Mouse (Mus musculus) ES-Bruce4 (cell line): ENCODE measurements around the gene Rmnd5b. TPM values are rescaled to one million over a fixed set of nuclear protein-coding genes. Genes with fewer than 3 reads are reported as not detected.
"Not testable (repeated sequence)": the region's sequence is repeated elsewhere in the genome, so short reads cannot be mapped to it uniquely, and the experiment has no call there.

ENCODE experiments used
- H3K27ac ChIP-seq: 2 replicates; pipeline ENCODE4 v1.5.1; 2012; ENCODE audit warnings: low read length, inconsistent platforms; ENCODE audit not compliant: insufficient read depth
- H3K27me3 ChIP-seq: 2 replicates; pipeline ENCODE4 v1.6.1; 2012; ENCODE audit warnings: mild to moderate bottlenecking, low read length, inconsistent platforms; ENCODE audit not compliant: control insufficient read depth, poor library complexity, insufficient read depth, severe bottlenecking
- H3K36me3 ChIP-seq: 2 replicates; pipeline ENCODE4 v1.6.1; 2012; ENCODE audit warnings: inconsistent platforms, mild to moderate bottlenecking, low read length, moderate library complexity; ENCODE audit not compliant: control insufficient read depth, poor library complexity, insufficient read depth, severe bottlenecking
- H3K4me1 ChIP-seq: one replicate; pipeline ENCODE4 v1.8.1; 2011; ENCODE audit warnings: low read length; ENCODE audit not compliant: control insufficient read depth, insufficient read depth
- H3K4me3 ChIP-seq: 2 replicates; pipeline ENCODE4 v1.5.1; 2011; ENCODE audit warnings: low read depth, mild to moderate bottlenecking, low read length
- H3K9ac ChIP-seq: 2 replicates; pipeline ENCODE4 v1.6.1; 2012; ENCODE audit warnings: low read depth, mild to moderate bottlenecking, inconsistent platforms; ENCODE audit not compliant: poor library complexity, severe bottlenecking
- H3K9me3 ChIP-seq: replicated peaks from 2 replicates; pipeline ENCODE4 v1.6.1; 2012; ENCODE audit warnings: mild to moderate bottlenecking, low read length, inconsistent platforms; ENCODE audit not compliant: control insufficient read depth, poor library complexity, insufficient read depth, severe bottlenecking
- CTCF ChIP-seq: IDR thresholded peaks from one replicate; pipeline ENCODE4 v1.8.1; 2011; ENCODE audit warnings: low read depth, low read length
- EP300 ChIP-seq: IDR thresholded peaks from 2 replicates; pipeline ENCODE4 v1.6.1; 2011; ENCODE audit warnings: low read depth, low read length; ENCODE audit not compliant: insufficient read depth
- POLR2A ChIP-seq: IDR thresholded peaks from one replicate; pipeline ENCODE4 v1.8.1; 2011; ENCODE audit warnings: low read length; ENCODE audit not compliant: insufficient read depth
- polyA plus RNA-seq: library from polyadenylated mRNA; stranded (reverse); fragments of >200 nt; gene quantifications from 2 replicates; pipeline ENCODE4 v1.2.4, GENCODE M21; 2011; ENCODE audit warnings: low read depth; ENCODE audit not compliant: missing spikeins, insufficient read depth, insufficient read length

Gene Rmnd5b
- polyA plus RNA-seq, 1 experiment: 20.2 TPM

GRCm38 (mm10) chr11:51621776-51622175 lies 13.9 kb downstream of the Rmnd5b start:
- H3K4me3 ChIP-seq: no peak overlapping the region
- peaks cover 49% of the 10 kb centered on the region for H3K36me3 ChIP-seq
- H3K4me1 ChIP-seq: no peaks in the 10 kb centered on the region
- peak overlapping the region; percentile 96; the same call in 1 of the 2 replicates for H3K9ac ChIP-seq
- no peak overlapping the region for H3K27ac ChIP-seq
- no peak for TF ChIP-seq CTCF
- TF ChIP-seq POLR2A: no peak
- TF ChIP-seq EP300: no peak
- no peaks in the 10 kb centered on the region for H3K9me3 ChIP-seq
- no peaks in the 10 kb centered on the region for H3K27me3 ChIP-seq

DNA sequence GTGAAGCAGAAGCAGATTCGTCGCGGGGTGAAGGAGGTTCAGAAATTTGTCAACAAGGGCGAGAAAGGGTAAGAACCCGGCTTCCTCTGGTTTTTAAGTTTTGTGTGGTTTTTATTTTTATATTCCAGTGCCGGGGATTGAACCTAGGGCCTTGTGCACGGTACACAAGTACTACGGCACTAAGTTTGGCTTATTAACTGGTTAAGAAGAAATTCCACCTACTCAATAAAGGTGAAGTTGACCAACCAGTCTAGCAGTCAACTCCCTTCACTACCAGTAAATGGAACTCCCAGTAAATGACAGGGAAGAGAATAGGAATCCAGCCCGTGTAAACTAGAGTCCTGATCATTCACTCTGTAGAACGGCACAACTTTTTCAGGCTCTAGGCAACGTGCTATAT lies 15.6 kb downstream of the Rmnd5b start:
- Histone ChIP-seq H3K4me3 (peak overlapping the region; percentile 92), H3K27me3 (no peaks in the 10 kb centered on the region), H3K9ac (peak overlapping the region; percentile 96), H3K36me3 (peaks cover 37% of the 10 kb centered on the region), H3K9me3 (no peaks in the 10 kb centered on the region), H3K4me1 (no peaks in the 10 kb centered on the region), H3K27ac (peak overlapping the region; percentile 28; the same call in 1 of the 2 replicates)
- TF ChIP-seq EP300 (no peak), POLR2A (no peak), CTCF (no peak)

DNA sequence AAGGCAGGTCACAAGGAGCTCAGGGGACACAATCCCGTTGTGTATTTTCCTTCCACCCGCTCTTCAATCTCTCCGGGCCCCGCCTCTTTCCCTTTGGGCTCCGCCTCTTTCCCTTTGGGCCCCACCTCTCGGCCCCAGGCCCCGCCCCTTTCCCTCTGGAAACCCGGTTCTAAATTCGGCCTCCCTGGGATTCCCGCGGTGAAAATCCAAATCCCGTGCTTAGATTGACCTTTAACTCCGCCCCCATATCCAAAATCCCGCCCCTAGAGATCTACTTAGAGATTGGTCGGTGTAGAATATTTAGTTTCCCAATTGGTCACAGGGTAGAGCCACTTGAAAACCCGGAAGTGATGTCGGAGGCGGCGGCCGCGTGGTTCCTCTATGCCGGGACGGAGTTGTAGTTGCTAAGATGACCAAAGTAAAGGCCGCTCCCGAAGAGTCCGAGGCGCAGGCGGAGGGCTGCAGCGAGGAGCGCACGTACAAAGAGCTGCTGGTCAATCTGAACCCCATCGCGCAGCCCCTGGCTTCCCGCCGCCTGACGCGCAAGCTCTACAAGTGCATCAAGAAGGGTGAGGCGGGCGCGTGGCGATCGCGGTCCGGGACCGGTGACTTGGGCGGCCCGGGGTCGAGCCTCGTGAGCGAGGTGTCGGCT lies 16.2 kb downstream of the Rmnd5b start, which contains the start of gene Nhp2:
Gene Nhp2 (plus strand): TSS at position 327 of the 652 bp plus-strand sequence.
- Histone ChIP-seq H3K36me3 (peaks cover 32% of the 10 kb centered on the region), H3K9ac (peak within 1 kb of the TSS; percentile 96), H3K27me3 (no peaks in the 10 kb centered on the region), H3K4me1 (no peaks in the 10 kb centered on the region), H3K27ac (peak within 1 kb of the TSS; percentile 75), H3K9me3 (no peaks in the 10 kb centered on the region), H3K4me3 (peak within 1 kb of the TSS; percentile 92)
- TF ChIP-seq CTCF (no peak), POLR2A (peak; percentile 91), EP300 (no peak)

DNA sequence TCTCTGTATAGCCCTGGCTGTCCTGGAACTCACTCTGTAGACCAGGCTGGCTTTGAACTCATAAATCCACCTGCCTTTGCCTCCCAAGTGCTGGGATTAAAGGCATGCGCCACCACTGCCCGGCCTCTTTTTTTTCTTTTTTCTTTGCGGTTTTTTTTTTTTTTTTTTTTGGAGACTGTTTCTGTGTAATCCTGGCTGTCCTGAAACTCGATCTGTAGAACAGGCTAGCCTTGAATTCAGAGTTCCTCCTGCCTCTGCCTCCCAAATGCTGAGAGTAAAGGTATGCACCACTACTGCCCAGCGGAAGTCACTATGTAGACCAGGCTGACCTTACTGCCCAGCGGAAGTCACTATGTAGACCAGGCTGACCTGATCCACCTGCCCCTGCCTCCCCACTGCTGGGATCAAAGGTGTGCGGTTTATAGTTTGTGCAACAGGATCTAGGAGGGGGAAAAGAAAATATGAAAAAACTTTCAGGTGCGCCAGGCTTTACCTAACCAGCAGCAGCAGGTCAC lies 16.7 kb downstream of the Rmnd5b start:
- Histone ChIP-seq H3K27me3 (no peaks in the 10 kb centered on the region), H3K4me1 (no peaks in the 10 kb centered on the region), H3K9me3 (no peaks in the 10 kb centered on the region), H3K36me3 (peaks cover 26% of the 10 kb centered on the region), H3K27ac (peak overlapping the region; percentile 75), H3K9ac (peak overlapping the region; percentile 68), H3K4me3 (peak overlapping the region; percentile 83)
- TF ChIP-seq CTCF (no peak), EP300 (no peak), POLR2A (no peak)

DNA sequence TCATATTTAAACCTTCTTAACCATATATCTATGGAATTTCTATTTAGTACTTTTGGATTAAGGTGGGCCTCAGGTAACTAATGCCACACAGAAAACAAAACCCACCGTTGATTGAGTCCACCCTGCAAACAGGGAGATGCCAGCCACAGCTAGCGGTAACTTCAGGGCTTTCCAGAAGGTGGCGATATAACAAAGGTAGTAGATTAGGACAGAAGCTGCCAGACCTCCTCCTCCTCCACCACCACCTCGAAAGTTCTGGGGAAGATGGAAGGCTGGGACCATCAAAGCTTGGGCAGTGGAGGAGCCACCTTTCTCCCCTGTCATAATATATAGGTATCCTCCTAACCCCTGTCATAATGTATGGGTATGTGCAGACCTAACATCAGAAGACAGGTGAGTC lies 18.0 kb downstream of the Rmnd5b start:
- Histone ChIP-seq H3K9ac (no peak overlapping the region), H3K27ac (no peak overlapping the region), H3K27me3 (no peaks in the 10 kb centered on the region), H3K36me3 (peaks cover 14% of the 10 kb centered on the region), H3K4me3 (no peak overlapping the region), H3K4me1 (no peaks in the 10 kb centered on the region), H3K9me3 (no peaks in the 10 kb centered on the region)
- no peak for TF ChIP-seq EP300
- no peak for TF ChIP-seq POLR2A
- TF ChIP-seq CTCF: peak; percentile 74

DNA sequence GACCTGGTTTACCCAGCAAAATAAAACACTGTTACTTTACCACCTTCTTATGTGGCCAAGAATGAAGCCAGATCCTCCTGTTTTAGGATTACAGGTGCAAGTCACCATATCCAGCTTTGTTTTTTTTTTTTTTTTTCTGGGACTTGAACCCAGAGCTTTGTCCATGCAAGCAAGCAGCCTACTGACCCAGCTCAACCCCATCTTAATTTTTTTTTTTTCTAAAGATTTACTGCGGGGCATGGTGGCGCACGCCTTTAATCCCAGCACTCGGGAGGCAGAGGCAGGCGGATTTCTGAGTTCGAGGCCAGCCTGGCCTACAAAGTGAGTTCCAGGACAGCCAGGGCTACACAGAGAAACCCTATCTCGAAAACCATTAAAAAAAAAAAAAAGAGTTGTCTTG lies 19.6 kb downstream of the Rmnd5b start:
- H3K9ac ChIP-seq: peak overlapping the region; percentile 48
- not testable (repeated sequence) for H3K4me3 ChIP-seq, H3K4me1 ChIP-seq, H3K27me3 ChIP-seq, H3K36me3 ChIP-seq, H3K9me3 ChIP-seq
- peak overlapping the region; percentile 39 for H3K27ac ChIP-seq
